Mouse (Mus musculus) heart, postnatal 4 days (tissue): ENCODE data around the gene Mat2a. TPM values are rescaled to one million over a fixed set of nuclear protein-coding genes. Genes with fewer than 3 reads are reported as not detected.
A peak's percentile ranks its signal among the peaks of the same experiment; 100 is the strongest.
"Not testable (repeated sequence)": the region's sequence is repeated elsewhere in the genome, so short reads cannot be mapped to it uniquely, and the experiment has no call there.

Source experiments
- DNase-seq: peaks from one replicate; pipeline ENCODE4 v3.0.0; 2021
- total RNA-seq, 2 experiments: library from RNA; stranded (reverse); gene quantifications; 2 replicates each; pipeline ENCODE4 v1.2.3; 2021

Gene Mat2a
- total RNA-seq, 2 experiments from 2014 or later: 239 to 255 TPM

- peak; percentile 39 for DNase-seq
These were observed 15.5 kb upstream of the Mat2a start for GRCm38 (mm10) chr6:72454833-72455373.

- peak; percentile 30 for DNase-seq
These were observed 14.9 kb upstream of the Mat2a start for GRCm38 (mm10) chr6:72454072-72454746.

GRCm38 (mm10) chr6:72453578-72453977, 14.2 kb upstream of the Mat2a start:
- DNase-seq: no peak

GRCm38 (mm10) chr6:72452329-72452728, 13.0 kb upstream of the Mat2a start:
- DNase-seq: no peak

GRCm38 (mm10) chr6:72451778-72452177, 12.4 kb upstream of the Mat2a start:
- not testable (repeated sequence) for DNase-seq

- DNase-seq: no peak
These were observed 8.1 kb upstream of the Mat2a start for GRCm38 (mm10) chr6:72447487-72447886.

- no peak for DNase-seq
These were observed 5.7 kb upstream of the Mat2a start for GRCm38 (mm10) chr6:72445011-72445410.

- DNase-seq: no peak
These were observed 3.7 kb upstream of the Mat2a start for GRCm38 (mm10) chr6:72442921-72443604.

GRCm38 (mm10) chr6:72440186-72440990, 1.0 kb upstream of the Mat2a start:
- DNase-seq: no peak

GRCm38 (mm10) chr6:72438862-72439354, 450 bp downstream of the Mat2a start:
- DNase-seq: peak; percentile 95

GRCm38 (mm10) chr6:72438226-72438625, 1.1 kb downstream of the Mat2a start:
- no peak for DNase-seq

GRCm38 (mm10) chr6:72432153-72432552, 7.2 kb downstream of the Mat2a start:
- no peak for DNase-seq

GRCm38 (mm10) chr6:72430989-72431921, 8.1 kb downstream of the Mat2a start:
- DNase-seq: no peak

GRCm38 (mm10) chr6:72429061-72429842, 10.1 kb downstream of the Mat2a start:
- DNase-seq: no peak

GRCm38 (mm10) chr6:72428036-72428435, 11.3 kb downstream of the Mat2a start:
- peak; percentile 83 for DNase-seq

GRCm38 (mm10) chr6:72425646-72426045, 13.7 kb downstream of the Mat2a start:
- DNase-seq: no peak

GRCm38 (mm10) chr6:72420901-72421300, 18.5 kb downstream of the Mat2a start:
- DNase-seq: no peak

GRCm38 (mm10) chr6:72419806-72420205, 19.6 kb downstream of the Mat2a start:
- DNase-seq: no peak

GRCm38 (mm10) chr6:72418279-72418678, 21.1 kb downstream of the Mat2a start:
- no peak for DNase-seq

- no peak for DNase-seq
These were observed 23.2 kb downstream of the Mat2a start for GRCm38 (mm10) chr6:72415964-72416772.
